Mouse (Mus musculus): ENCODE results near the gene Serpinb1b. TPM values are rescaled to one million over a fixed set of nuclear protein-coding genes. Genes with fewer than 3 reads are reported as not detected.
"Not testable (repeated sequence)": the region's sequence is repeated elsewhere in the genome, so short reads cannot be mapped to it uniquely, and the experiment has no call there.

Serpinb1b gene
- polyA plus RNA-seq (2015; fragmentation: Nextera tagmentation; extraction: Ambion mirVana): 2.7 and 4.1 TPM in 2 replicates

DNA sequence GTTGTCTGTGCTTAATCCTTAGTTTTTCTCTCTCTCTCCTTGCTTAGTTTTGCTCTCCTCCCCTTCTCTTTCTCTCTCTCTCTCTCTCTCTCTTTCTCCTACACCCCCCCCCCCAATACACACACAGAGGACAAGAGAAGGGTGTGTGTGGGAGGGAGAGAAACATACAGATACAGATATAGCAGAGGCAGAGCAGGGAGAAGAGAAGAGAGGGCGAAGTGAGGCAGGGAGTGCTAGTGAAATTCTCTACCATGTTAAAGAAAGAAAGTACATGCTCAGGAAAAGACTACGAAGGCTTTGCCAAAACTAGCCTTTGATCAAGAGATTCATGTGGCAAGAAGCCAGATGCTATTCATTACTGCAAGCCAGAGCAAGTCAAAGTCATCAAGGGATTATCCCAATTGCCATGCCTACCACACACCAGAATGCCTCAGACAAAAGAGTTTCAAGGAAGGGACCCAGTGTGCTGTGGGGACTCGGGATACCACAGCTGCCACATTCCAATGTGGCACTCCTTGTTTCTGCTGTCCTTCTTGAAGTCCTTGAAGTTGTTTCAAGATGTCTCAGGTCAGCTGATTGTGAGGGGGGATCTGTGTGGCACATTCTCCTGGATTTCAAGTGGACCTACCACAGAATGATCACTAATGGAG lies at the start of gene Serpinb1b:
Gene Serpinb1b, plus strand, starts transcription at position 520 of the 650 bp plus-strand sequence.
- WGBS: 27% methylated on average over 3 of the region's 3 CpGs
- Histone ChIP-seq H3K27ac (no peak within 1 kb of the TSS), H3K4me1 (no peaks in the 10 kb centered on the region), H3K9ac (no peak within 1 kb of the TSS), H3K4me2 (no peak within 1 kb of the TSS), H3K27me3 (no peaks in the 10 kb centered on the region), H3K4me3 (no peak within 1 kb of the TSS), H3K36me3 (ENCODE audit: poor library complexity, severe bottlenecking) (no peaks in the 10 kb centered on the region), H3K9me3 (replicated peaks) (no peaks in the 10 kb centered on the region)
- peak; percentile 78; the same call in 1 of the 2 replicates for ATAC-seq

DNA sequence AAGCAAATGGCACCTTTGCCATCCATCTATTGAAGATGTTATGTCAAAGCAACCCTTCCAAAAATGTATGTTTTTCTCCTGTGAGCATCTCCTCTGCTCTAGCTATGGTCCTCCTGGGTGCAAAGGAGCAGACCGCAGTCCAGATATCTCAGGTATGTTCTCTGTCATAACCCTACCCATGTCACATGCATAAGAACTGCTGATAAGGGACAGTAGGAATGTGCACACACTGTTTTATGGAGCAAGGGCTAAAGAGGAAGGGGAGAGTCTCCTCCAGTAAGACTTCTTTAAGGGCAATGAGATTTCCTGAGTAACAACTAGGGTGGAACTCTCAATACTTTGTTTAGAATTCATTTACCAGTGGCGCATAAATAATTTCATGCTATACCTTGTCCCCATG lies 48.9 kb upstream of the Serpinb1b start:
- H3K36me3 ChIP-seq (ENCODE audit: poor library complexity, severe bottlenecking); H3K27me3 ChIP-seq; ATAC-seq; H3K9ac ChIP-seq; H3K4me3 ChIP-seq; H3K4me1 ChIP-seq; H3K9me3 ChIP-seq (replicated peaks); H3K4me2 ChIP-seq; H3K27ac ChIP-seq: not testable (repeated sequence)
- WGBS: 97% methylated on average over 2 of the region's 2 CpGs

DNA sequence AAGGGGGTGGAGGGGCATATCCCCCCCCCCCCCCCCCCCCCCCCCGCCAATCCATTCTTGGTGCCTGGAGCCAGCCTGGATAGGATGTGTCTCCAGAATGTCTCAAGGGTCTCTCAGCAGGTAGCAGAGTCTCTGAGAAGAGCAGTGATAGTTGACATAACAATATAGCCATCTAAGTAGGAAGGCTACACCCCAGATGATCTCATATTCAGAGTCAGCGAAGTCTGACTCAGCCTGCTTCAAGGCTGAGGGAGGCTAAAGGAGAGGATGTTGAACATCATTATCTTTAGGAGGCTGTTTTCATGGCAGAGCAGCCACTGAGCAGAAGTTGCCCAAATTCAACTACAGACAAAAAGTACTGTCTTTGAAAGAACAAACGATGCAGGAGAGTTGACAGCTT lies 48.1 kb upstream of the Serpinb1b start:
- ATAC-seq: no peak
- WGBS: 90% methylated on average over 2 of the region's 3 CpGs
- no peak overlapping the region for H3K4me3 ChIP-seq

DNA sequence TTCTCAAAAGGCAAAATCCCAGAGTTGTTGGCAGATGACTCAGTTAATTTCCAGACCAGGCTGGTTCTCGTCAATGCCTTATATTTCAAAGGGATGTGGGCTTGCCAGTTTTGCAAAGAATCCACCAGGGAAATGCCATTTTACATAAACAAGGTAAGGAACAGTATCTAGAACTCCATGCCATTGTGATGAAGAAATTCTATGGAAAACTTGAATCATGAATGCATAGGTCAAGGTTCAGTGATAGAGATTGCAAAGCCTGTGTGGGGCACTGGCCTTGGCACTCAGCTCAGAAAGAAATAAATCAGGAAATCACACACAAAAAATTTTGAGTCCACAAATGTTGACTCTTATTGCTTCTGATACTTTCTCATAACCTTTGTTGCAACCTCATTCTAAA lies 42.9 kb upstream of the Serpinb1b start:
- Histone ChIP-seq H3K4me3 (no peak overlapping the region), H3K4me1 (no peaks in the 10 kb centered on the region), H3K9me3 (replicated peaks) (no peaks in the 10 kb centered on the region), H3K27me3 (no peaks in the 10 kb centered on the region), H3K27ac (no peak overlapping the region), H3K4me2 (no peak overlapping the region), H3K9ac (no peak overlapping the region), H3K36me3 (ENCODE audit: poor library complexity, severe bottlenecking) (no peaks in the 10 kb centered on the region)
- ATAC-seq: no peak
- 79% methylated on average over 1 of the region's 1 CpGs for WGBS

More for the DNA sequence above, 48.1 kb upstream of the Serpinb1b start:
- Histone ChIP-seq H3K27me3 (no peaks in the 10 kb centered on the region), H3K4me1 (no peaks in the 10 kb centered on the region), H3K36me3 (ENCODE audit: poor library complexity, severe bottlenecking) (no peaks in the 10 kb centered on the region), H3K9me3 (replicated peaks) (no peaks in the 10 kb centered on the region), H3K27ac (no peak overlapping the region), H3K9ac (no peak overlapping the region), H3K4me2 (no peak overlapping the region)

DNA sequence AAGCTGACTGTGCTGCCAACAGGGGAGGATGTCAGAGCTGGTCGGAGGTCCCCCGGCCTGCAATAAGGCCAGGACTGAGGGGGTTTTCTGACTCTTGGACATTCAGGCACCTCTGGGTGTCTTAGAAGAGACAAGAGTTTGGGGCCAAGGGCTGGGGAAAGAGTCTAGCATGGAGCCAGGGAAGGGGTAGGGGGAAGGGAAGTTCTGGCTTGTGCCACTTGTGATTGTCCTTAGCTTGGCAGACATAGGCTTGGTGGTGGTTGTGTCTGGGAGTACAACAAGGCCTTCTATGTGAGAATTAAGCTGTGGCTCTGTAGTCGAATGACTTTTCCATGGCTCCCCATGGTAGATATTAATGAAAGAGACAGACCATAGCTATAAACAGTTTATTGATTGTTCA lies 34.8 kb upstream of the Serpinb1b start:
- Histone ChIP-seq H3K27ac (no peak overlapping the region), H3K9me3 (replicated peaks) (peaks cover 10% of the 10 kb centered on the region; the same call in 1 of the 2 replicates), H3K4me2 (no peak overlapping the region), H3K4me1 (no peaks in the 10 kb centered on the region), H3K4me3 (no peak overlapping the region), H3K27me3 (no peaks in the 10 kb centered on the region), H3K36me3 (ENCODE audit: poor library complexity, severe bottlenecking) (no peaks in the 10 kb centered on the region), H3K9ac (no peak overlapping the region)
- ATAC-seq: no peak
- 93% methylated on average over 3 of the region's 3 CpGs for WGBS

DNA sequence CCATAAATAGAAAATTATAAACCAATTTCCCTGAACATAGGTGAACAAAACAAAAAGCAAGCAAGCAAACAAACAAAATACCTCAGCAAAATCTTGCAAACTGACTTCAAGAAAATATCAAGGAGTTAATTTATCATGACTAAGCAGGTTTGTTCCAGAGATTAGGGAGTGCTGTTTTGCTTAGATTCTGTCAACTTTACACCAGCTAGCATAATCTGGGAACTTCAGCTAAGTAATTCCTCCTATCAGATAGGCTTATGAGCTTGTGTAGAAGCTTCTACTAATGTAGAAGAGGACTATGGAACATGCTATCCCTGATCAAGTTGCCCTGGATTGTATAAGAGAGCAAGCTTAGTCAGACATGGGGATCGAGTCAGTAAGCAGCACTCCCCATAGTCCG lies 31.1 kb upstream of the Serpinb1b start:
- Histone ChIP-seq H3K27ac (no peak overlapping the region), H3K9ac (no peak overlapping the region), H3K9me3 (replicated peaks) (peaks cover 7% of the 10 kb centered on the region; the same call in 1 of the 2 replicates), H3K4me2 (no peak overlapping the region), H3K36me3 (ENCODE audit: poor library complexity, severe bottlenecking) (no peaks in the 10 kb centered on the region), H3K27me3 (no peaks in the 10 kb centered on the region), H3K4me3 (no peak overlapping the region), H3K4me1 (no peaks in the 10 kb centered on the region)
- 93% methylated on average over 2 of the region's 2 CpGs for WGBS
- ATAC-seq: no peak

DNA sequence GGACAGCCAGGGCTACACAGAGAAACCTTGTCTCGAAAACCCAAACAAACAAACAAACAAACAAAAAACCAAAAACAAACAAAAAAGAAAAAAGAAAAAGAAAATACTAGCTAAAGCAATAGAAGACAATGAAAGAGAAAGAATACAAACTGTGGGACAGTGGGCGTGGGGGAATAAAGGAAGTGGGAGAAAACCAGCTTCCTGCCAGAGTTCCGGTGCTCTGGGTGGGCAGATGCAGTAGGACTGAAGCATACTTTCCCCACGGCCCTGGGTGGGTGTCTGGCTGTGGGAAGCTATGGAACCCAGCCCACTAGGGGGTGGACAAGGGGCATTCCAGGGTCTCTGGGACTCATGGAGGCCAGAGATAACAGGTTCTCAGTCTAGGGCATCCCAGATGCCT lies 30.2 kb upstream of the Serpinb1b start:
- WGBS: 83% methylated on average over 4 of the region's 4 CpGs
- ATAC-seq: no peak
- Histone ChIP-seq H3K27me3 (no peaks in the 10 kb centered on the region), H3K4me2 (no peak overlapping the region), H3K4me1 (no peaks in the 10 kb centered on the region), H3K4me3 (no peak overlapping the region), H3K27ac (no peak overlapping the region), H3K9ac (no peak overlapping the region), H3K9me3 (replicated peaks) (no peaks in the 10 kb centered on the region), H3K36me3 (ENCODE audit: poor library complexity, severe bottlenecking) (no peaks in the 10 kb centered on the region)

DNA sequence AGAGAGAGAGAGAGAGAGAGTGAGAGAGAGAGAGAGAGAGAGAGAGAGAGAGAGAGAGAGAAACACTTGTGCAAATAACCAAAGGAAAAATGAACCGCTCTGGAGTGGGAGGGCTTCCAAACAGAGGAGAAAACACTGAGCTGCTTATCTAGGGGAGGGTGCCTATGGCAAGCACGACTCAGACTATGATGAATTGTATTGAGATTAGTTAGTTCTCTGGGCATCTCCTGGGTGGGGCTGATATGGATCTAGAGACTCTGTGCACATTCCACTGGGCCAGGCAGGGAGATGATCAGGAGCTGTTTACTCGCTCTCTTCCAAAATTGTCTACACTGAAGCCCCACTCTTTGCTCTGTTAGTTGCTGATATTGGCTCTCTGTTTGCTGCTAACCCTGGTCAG lies 26.7 kb upstream of the Serpinb1b start:
- Histone ChIP-seq H3K9ac (no peak overlapping the region), H3K4me1 (no peaks in the 10 kb centered on the region), H3K9me3 (replicated peaks) (no peaks in the 10 kb centered on the region), H3K4me3 (no peak overlapping the region), H3K36me3 (ENCODE audit: poor library complexity, severe bottlenecking) (no peaks in the 10 kb centered on the region), H3K4me2 (no peak overlapping the region), H3K27ac (no peak overlapping the region), H3K27me3 (no peaks in the 10 kb centered on the region)
- ATAC-seq: no peak
- 73% methylated on average over 3 of the region's 3 CpGs for WGBS

DNA sequence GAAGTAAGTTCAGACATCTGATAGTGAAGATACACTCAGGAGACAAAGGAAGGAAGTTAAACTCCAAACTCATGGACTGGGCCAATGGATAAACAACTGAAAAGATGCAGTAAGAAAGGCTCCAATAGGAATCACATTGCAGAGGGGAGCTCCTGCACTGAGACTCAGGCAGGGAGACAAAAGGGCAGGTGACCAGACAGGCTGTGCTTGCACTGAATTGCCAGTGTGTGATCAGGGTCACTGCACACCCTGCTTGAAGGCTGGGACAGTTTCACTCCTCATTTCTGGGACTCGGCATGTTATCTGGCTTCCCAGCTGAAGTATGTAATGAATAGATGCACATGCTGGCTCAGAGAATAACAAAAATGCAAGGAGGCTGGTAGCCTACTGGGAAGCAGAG lies 15.3 kb upstream of the Serpinb1b start:
- H3K27ac ChIP-seq: no peak overlapping the region
- ATAC-seq: no peak
- no peak overlapping the region for H3K4me3 ChIP-seq
- H3K9me3 ChIP-seq (replicated peaks): no peaks in the 10 kb centered on the region
- no peaks in the 10 kb centered on the region for H3K4me1 ChIP-seq
- no peak overlapping the region for H3K4me2 ChIP-seq
- no peaks in the 10 kb centered on the region for H3K27me3 ChIP-seq
- 54% methylated on average over 1 of the region's 1 CpGs for WGBS
- H3K9ac ChIP-seq: no peak overlapping the region
- no peaks in the 10 kb centered on the region for H3K36me3 ChIP-seq (ENCODE audit: poor library complexity, severe bottlenecking)

DNA sequence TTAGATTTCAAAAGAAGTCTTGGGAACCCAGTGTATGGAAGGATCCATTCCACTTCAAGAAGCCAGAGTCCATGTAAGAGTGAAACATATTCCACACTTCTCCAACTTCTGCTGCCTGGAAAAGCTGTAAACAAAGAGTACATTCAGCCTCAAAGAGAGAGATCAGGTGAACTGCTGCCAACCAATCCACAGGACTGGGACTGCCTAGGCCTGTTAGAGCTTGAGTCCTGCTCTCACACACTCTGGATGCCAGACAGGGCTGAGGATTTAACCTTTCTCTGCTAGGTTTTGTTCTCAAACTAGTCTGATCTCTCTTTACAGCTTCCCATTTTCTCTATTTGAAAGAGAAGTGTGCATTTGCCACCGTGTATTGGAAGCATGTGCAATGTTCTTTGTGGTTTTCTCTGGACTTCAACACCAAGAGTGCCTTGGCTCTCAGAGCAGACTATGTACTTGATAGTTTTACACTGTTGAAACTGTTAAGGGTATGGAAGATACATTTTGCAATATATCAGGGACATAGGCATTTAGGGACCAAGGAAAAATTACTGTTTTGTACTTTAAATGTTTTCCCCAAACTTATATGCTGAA lies 10.9 kb upstream of the Serpinb1b start:
- ATAC-seq: no peak
- WGBS: 73% methylated on average over 1 of the region's 1 CpGs
- Histone ChIP-seq H3K36me3 (ENCODE audit: poor library complexity, severe bottlenecking) (no peaks in the 10 kb centered on the region), H3K4me1 (no peaks in the 10 kb centered on the region), H3K9ac (no peak overlapping the region), H3K9me3 (replicated peaks) (no peaks in the 10 kb centered on the region), H3K4me3 (no peak overlapping the region), H3K4me2 (no peak overlapping the region), H3K27me3 (no peaks in the 10 kb centered on the region), H3K27ac (no peak overlapping the region)

DNA sequence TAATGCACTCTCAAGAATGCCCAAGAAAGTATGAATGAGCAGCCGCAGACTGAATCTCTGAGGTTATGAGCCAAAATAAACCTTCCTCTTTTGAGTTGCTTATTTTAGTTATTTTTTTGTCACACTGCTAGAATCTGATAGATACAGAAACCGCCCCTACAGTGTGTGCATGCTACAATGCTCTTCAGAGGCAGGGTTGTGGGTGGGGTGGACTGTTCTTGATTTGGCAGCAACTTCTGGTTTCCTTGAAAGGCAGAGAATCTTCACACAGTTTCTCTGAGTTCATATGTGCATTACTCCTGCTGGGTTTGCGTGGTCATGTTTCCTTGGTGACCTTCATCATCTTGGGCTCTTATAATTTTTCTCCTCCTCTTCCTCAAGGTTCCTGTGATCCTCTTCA lies 10.2 kb upstream of the Serpinb1b start:
- no peaks in the 10 kb centered on the region for H3K9me3 ChIP-seq (replicated peaks)
- H3K9ac ChIP-seq: no peak overlapping the region
- H3K36me3 ChIP-seq (ENCODE audit: poor library complexity, severe bottlenecking): no peaks in the 10 kb centered on the region
- WGBS: 89% methylated on average over 3 of the region's 3 CpGs
- no peak overlapping the region for H3K4me2 ChIP-seq
- H3K27me3 ChIP-seq: no peaks in the 10 kb centered on the region
- no peak overlapping the region for H3K27ac ChIP-seq
- H3K4me1 ChIP-seq: no peaks in the 10 kb centered on the region
- no peak for ATAC-seq
- H3K4me3 ChIP-seq: no peak overlapping the region

DNA sequence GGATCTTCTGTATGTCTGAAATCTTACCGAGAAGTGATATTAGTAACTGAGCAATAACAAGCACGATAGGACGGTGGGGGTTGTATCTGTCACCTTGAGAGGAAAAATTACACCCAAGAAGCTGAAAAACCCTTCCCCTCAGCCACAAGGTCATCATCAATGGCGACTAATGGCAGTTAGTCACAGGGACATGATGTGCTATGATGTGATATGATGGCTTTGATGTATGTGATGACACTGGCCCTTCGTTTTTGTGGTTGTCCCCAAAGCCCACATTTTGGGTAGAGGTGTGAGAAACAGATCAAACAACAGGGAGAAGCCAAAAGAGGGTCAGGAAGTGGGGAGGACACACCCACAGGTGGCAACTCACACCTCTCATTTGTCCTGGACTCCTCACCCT lies 6.6 kb upstream of the Serpinb1b start:
- H3K4me3 ChIP-seq: no peak overlapping the region
- H3K4me1 ChIP-seq: no peaks in the 10 kb centered on the region
- H3K4me2 ChIP-seq: no peak overlapping the region
- H3K27ac ChIP-seq: no peak overlapping the region
- no peaks in the 10 kb centered on the region for H3K36me3 ChIP-seq (ENCODE audit: poor library complexity, severe bottlenecking)
- H3K9ac ChIP-seq: no peak overlapping the region
- 82% methylated on average over 5 of the region's 5 CpGs for WGBS
- no peaks in the 10 kb centered on the region for H3K27me3 ChIP-seq
- no peak for ATAC-seq
- no peaks in the 10 kb centered on the region for H3K9me3 ChIP-seq (replicated peaks)

DNA sequence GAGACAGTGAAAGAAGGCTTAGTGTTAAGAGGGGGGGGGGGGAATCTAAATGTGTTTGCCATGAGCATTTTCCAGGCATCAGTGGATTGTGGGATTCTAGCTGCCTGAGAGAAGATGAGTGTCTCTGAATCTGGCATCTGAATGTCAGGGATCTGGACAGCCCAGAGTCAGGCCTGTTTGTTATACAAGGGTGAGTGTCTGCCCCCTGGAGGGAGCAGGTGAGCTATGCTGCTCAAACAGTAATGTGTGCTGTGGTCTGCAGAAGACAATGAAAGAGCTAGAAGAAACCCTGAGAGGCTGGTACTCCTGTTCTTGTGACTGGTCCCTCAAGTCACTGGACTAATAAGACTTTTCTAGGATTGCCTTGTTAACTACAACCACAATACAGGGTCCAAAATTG lies 4.3 kb upstream of the Serpinb1b start:
- Histone ChIP-seq H3K4me3 (no peak overlapping the region), H3K4me1 (no peaks in the 10 kb centered on the region), H3K36me3 (ENCODE audit: poor library complexity, severe bottlenecking) (no peaks in the 10 kb centered on the region), H3K9me3 (replicated peaks) (no peaks in the 10 kb centered on the region), H3K27ac (no peak overlapping the region), H3K27me3 (no peaks in the 10 kb centered on the region), H3K9ac (no peak overlapping the region), H3K4me2 (no peak overlapping the region)
- ATAC-seq: no peak

All from forebrain, embryonic 13.5 days (tissue).